Mouse (Mus musculus): ENCODE results near the gene Tex10. TPM values are rescaled to one million over a fixed set of nuclear protein-coding genes. Genes with fewer than 3 reads are reported as not detected.

The Tex10 gene
- polyA plus RNA-seq (2015; fragmentation: Nextera tagmentation; extraction: Ambion mirVana) = 36.5 and 38.1 TPM in 2 replicates

GRCm38 (mm10) chr4:48472792-48473650, at the start of gene Tex10:
Gene Tex10, minus strand, starts transcription at chr4:48473459.
- H3K36me3 ChIP-seq (replicated peaks) = peaks cover 5% of the 10 kb centered on the region; the same call in 1 of the 2 replicates
- H3K9ac ChIP-seq = peak within 1 kb of the TSS; percentile 79
- ATAC-seq (replicated peaks) = peak; percentile 98
- WGBS = under 1% methylated on average over 87 of the region's 89 CpGs
- H3K4me2 ChIP-seq = peak within 1 kb of the TSS; percentile 89
- H3K4me3 ChIP-seq = peak within 1 kb of the TSS; percentile 90
- no peaks in the 10 kb centered on the region for H3K27me3 ChIP-seq (replicated peaks)
- no peaks in the 10 kb centered on the region for H3K9me3 ChIP-seq
- H3K27ac ChIP-seq = peak within 1 kb of the TSS; percentile 78
- peaks cover 21% of the 10 kb centered on the region for H3K4me1 ChIP-seq

- H3K4me1 ChIP-seq = no peaks in the 10 kb centered on the region
- no peak overlapping the region for H3K4me3 ChIP-seq
- no peak overlapping the region for H3K9ac ChIP-seq
- no peak for ATAC-seq (replicated peaks)
- H3K36me3 ChIP-seq (replicated peaks) = no peaks in the 10 kb centered on the region
- H3K9me3 ChIP-seq = no peaks in the 10 kb centered on the region
- 63% methylated on average over 2 of the region's 2 CpGs for WGBS
- H3K27ac ChIP-seq = no peak overlapping the region
- H3K4me2 ChIP-seq = no peak overlapping the region
- H3K27me3 ChIP-seq (replicated peaks) = no peaks in the 10 kb centered on the region
Measured at GRCm38 (mm10) chr4:48510861-48511260, 37.6 kb upstream of the Tex10 start.

- Histone ChIP-seq H3K9me3 (no peaks in the 10 kb centered on the region), H3K4me2 (no peak overlapping the region), H3K4me3 (no peak overlapping the region), H3K27ac (no peak overlapping the region), H3K9ac (no peak overlapping the region), H3K27me3 (replicated peaks) (no peaks in the 10 kb centered on the region), H3K4me1 (no peaks in the 10 kb centered on the region), H3K36me3 (replicated peaks) (no peaks in the 10 kb centered on the region)
- ATAC-seq (replicated peaks) = no peak
- WGBS = 90% methylated on average over 2 of the region's 2 CpGs
Measured at GRCm38 (mm10) chr4:48492510-48492909, 19.3 kb upstream of the Tex10 start.

GRCm38 (mm10) chr4:48491290-48491743, 18.1 kb upstream of the Tex10 start:
- H3K36me3 ChIP-seq (replicated peaks) = no peaks in the 10 kb centered on the region
- H3K4me2 ChIP-seq = peak overlapping the region; percentile 50
- H3K27ac ChIP-seq = no peak overlapping the region
- peak; percentile 73 for ATAC-seq (replicated peaks)
- H3K27me3 ChIP-seq (replicated peaks) = no peaks in the 10 kb centered on the region
- 10% methylated on average over 14 of the region's 14 CpGs for WGBS
- peak overlapping the region; percentile 46 for H3K9ac ChIP-seq
- H3K4me1 ChIP-seq = no peaks in the 10 kb centered on the region
- peak overlapping the region; percentile 38 for H3K4me3 ChIP-seq
- H3K9me3 ChIP-seq = no peaks in the 10 kb centered on the region

- no peaks in the 10 kb centered on the region for H3K9me3 ChIP-seq
- no peaks in the 10 kb centered on the region for H3K36me3 ChIP-seq (replicated peaks)
- no peak overlapping the region for H3K9ac ChIP-seq
- WGBS = 86% methylated on average over 2 of the region's 2 CpGs
- H3K27me3 ChIP-seq (replicated peaks) = no peaks in the 10 kb centered on the region
- H3K4me2 ChIP-seq = no peak overlapping the region
- no peak for ATAC-seq (replicated peaks)
- H3K27ac ChIP-seq = no peak overlapping the region
- no peaks in the 10 kb centered on the region for H3K4me1 ChIP-seq
- H3K4me3 ChIP-seq = no peak overlapping the region
Measured at GRCm38 (mm10) chr4:48488916-48489315, 15.7 kb upstream of the Tex10 start.

DNA sequence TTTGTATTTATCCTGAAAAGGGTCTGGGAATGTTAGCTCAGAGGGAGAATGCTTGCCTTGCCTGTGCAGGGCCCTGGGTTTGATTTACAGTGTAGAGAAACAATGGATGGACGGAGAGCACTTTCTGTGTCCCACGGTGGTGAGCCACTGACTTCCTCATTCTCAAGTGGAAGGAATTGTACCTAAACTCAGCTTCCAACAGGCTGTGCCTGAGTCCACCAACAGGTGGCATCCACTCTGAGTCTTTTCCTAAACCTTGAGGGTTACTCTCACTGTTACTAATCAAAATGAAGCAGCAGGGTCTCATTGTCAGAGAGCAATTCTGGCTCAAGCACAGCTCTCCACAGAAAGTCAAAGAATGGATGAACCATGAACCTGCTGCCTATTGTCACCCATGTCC, 8.0 kb upstream of the Tex10 start:
- ATAC-seq (replicated peaks) = no peak
- no peak overlapping the region for H3K4me2 ChIP-seq
- no peak overlapping the region for H3K27ac ChIP-seq
- H3K9me3 ChIP-seq = peaks cover 4% of the 10 kb centered on the region; the same call in 1 of the 2 replicates
- no peak overlapping the region for H3K4me3 ChIP-seq
- H3K27me3 ChIP-seq (replicated peaks) = no peaks in the 10 kb centered on the region
- 50% methylated on average over 2 of the region's 2 CpGs for WGBS
- no peaks in the 10 kb centered on the region for H3K36me3 ChIP-seq (replicated peaks)
- no peak overlapping the region for H3K9ac ChIP-seq
- H3K4me1 ChIP-seq = no peaks in the 10 kb centered on the region

DNA sequence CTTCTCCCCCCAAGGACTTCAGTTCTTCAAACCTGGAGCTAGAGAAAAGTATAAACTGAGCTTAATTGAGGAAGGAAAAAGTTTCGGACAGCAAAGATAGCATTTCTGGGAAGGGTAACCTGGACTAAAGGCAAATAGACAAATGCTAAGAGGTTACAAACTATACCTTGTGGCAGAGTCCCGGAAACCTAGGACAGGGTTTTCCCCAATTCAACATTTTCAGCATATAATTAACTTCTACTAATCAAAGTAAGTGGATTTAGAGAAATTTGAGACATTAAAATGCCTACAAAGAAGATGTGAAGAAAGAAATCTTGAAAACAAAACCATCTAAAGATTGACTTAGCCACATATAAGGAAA, 372 bp upstream of the Tex10 start:
- peaks cover 21% of the 10 kb centered on the region for H3K4me1 ChIP-seq
- H3K27me3 ChIP-seq (replicated peaks) = no peaks in the 10 kb centered on the region
- H3K4me3 ChIP-seq = peak overlapping the region; percentile 90
- H3K36me3 ChIP-seq (replicated peaks) = no peaks in the 10 kb centered on the region; the same call in 1 of the 2 replicates
- no peak; the same call in 1 of the 2 replicates for ATAC-seq (replicated peaks)
- no peaks in the 10 kb centered on the region for H3K9me3 ChIP-seq
- H3K9ac ChIP-seq = peak overlapping the region; percentile 15; the same call in 1 of the 2 replicates
- 84% methylated on average over 2 of the region's 2 CpGs for WGBS
- H3K27ac ChIP-seq = 0 out of 2 replicates have a peak overlapping the region, but pooled peaks have one; percentile 53
- peak overlapping the region; percentile 89 for H3K4me2 ChIP-seq

- H3K9ac ChIP-seq = peak overlapping the region; percentile 79
- peak overlapping the region; percentile 90 for H3K4me3 ChIP-seq
- no peaks in the 10 kb centered on the region for H3K27me3 ChIP-seq (replicated peaks)
- WGBS = 17% methylated on average over 12 of the region's 12 CpGs
- H3K27ac ChIP-seq = no peak overlapping the region
- ATAC-seq (replicated peaks) = no peak
- peak overlapping the region; percentile 89 for H3K4me2 ChIP-seq
- no peaks in the 10 kb centered on the region for H3K9me3 ChIP-seq
- H3K36me3 ChIP-seq (replicated peaks) = peaks cover 8% of the 10 kb centered on the region; the same call in 1 of the 2 replicates
- H3K4me1 ChIP-seq = peaks cover 21% of the 10 kb centered on the region
Measured at GRCm38 (mm10) chr4:48472052-48472791, 1.0 kb downstream of the Tex10 start.

- no peak overlapping the region for H3K9ac ChIP-seq
- H3K4me1 ChIP-seq = peaks cover 21% of the 10 kb centered on the region
- H3K27me3 ChIP-seq (replicated peaks) = no peaks in the 10 kb centered on the region
- H3K27ac ChIP-seq = no peak overlapping the region
- no peak for ATAC-seq (replicated peaks)
- H3K9me3 ChIP-seq = no peaks in the 10 kb centered on the region
- H3K36me3 ChIP-seq (replicated peaks) = peaks cover 8% of the 10 kb centered on the region; the same call in 1 of the 2 replicates
- no peak overlapping the region for H3K4me3 ChIP-seq
- WGBS = 61% methylated on average over 1 of the region's 1 CpGs
- peak overlapping the region; percentile 89 for H3K4me2 ChIP-seq
Measured at GRCm38 (mm10) chr4:48470977-48471376, 2.3 kb downstream of the Tex10 start.

DNA sequence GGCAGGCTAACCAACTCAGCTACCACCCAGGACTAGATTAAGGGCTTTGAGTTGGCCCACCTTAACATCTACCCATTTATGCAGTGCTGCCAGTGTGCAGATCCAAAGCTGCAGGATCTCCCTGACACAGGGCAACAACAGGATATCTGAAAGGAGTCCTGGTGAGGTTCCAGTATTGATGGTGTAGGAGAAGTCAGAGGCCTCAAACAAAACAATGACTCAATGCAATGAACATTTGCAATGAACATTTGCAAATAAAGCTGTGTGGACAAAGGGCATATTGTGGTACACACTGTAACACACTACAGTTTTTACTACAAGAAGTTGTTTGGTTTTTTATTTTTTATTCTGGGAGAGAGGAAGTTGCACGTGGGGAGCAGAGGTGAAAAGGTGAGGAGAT, 12.2 kb downstream of the Tex10 start:
- H3K27me3 ChIP-seq (replicated peaks) = no peaks in the 10 kb centered on the region
- H3K4me2 ChIP-seq = no peak overlapping the region
- no peak for ATAC-seq (replicated peaks)

GRCm38 (mm10) chr4:48458436-48458835, 14.8 kb downstream of the Tex10 start:
- Histone ChIP-seq H3K9ac (no peak overlapping the region), H3K27me3 (replicated peaks) (no peaks in the 10 kb centered on the region), H3K4me3 (no peak overlapping the region), H3K9me3 (no peaks in the 10 kb centered on the region), H3K4me1 (no peaks in the 10 kb centered on the region), H3K27ac (no peak overlapping the region), H3K4me2 (no peak overlapping the region), H3K36me3 (replicated peaks) (peaks cover 20% of the 10 kb centered on the region; the same call in 1 of the 2 replicates)
- WGBS = 97% methylated on average over 6 of the region's 6 CpGs
- ATAC-seq (replicated peaks) = no peak

More for the DNA sequence above, 12.2 kb downstream of the Tex10 start:
- Histone ChIP-seq H3K27ac (no peak overlapping the region), H3K4me3 (no peak overlapping the region), H3K4me1 (no peaks in the 10 kb centered on the region), H3K9me3 (no peaks in the 10 kb centered on the region), H3K9ac (no peak overlapping the region), H3K36me3 (replicated peaks) (peaks cover 9% of the 10 kb centered on the region; the same call in 1 of the 2 replicates)
- WGBS = 94% methylated on average over 1 of the region's 1 CpGs

GRCm38 (mm10) chr4:48454106-48454773, 19.0 kb downstream of the Tex10 start:
- ATAC-seq (replicated peaks) = no peak
- Histone ChIP-seq H3K36me3 (replicated peaks) (peaks cover 33% of the 10 kb centered on the region), H3K4me3 (no peak overlapping the region), H3K9ac (no peak overlapping the region), H3K4me2 (no peak overlapping the region), H3K27ac (no peak overlapping the region), H3K27me3 (replicated peaks) (no peaks in the 10 kb centered on the region), H3K9me3 (no peaks in the 10 kb centered on the region), H3K4me1 (no peaks in the 10 kb centered on the region)
- 100% methylated on average over 2 of the region's 2 CpGs for WGBS

Data from midbrain, embryonic 15.5 days (tissue).